ENCODE assay signal across 20 mouse cellular contexts in the genomic region with DNA sequence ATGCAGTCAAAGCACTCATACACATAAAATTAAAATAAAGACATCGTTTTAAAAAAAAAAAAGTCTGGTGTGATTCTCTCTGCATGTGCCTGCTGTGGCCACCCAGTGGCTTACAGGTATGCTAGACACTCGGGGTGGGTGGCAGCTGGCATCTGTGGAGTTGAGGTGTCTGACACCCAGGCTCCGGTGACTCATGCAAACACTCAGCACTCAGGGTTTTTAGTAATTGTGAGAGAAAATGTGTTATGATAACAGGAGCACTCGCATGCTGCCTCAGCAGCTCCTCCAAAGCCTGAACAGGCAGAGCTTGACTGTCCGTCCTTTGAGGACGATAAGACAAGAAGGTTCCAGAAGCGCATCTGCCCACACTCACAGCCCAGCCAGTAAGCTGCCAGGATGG.
DNase-seq lines count a peak whose midpoint lies in the region; TF ChIP-seq lines count a peak whose summit lies in the region.
"Had no signal": no experiment of that assay in that cellular context is flagged by ENCODE, and none has a peak within 500 bp of the region (broad histone marks: within the 10 kb centered on the region; RNA-seq: fewer than 3 reads in every experiment).

No protein-coding gene starts in this region.

- WGBS in olfactory bulb, adult 2 months = 65% methylated on average over 7 of the region's 7 CpGs

- TF ChIP-seq POLR2A in olfactory bulb, adult 2 months (IDR thresholded peaks at IDR 0.05; ENCODE audit: insufficient read depth, low read depth, low read length) = no peak

- no peak for TF ChIP-seq CTCF in olfactory bulb, adult 2 months (IDR thresholded peaks at IDR 0.05; ENCODE audit: insufficient read depth, low read depth, low read length)

- H3K27ac ChIP-seq in olfactory bulb, adult 2 months (ENCODE audit: insufficient read depth, low read depth, low read length) = peak overlapping the region; percentile 58; the same call in 1 of the 2 replicates
- H3K27ac ChIP-seq: embryonic facial prominence, embryonic 10.5 days; forebrain, embryonic 13.5 days; gastrocnemius, adult 2 months; heart, embryonic 13.5 days; hindbrain, embryonic 12.5 days; hindbrain, postnatal 0 days had no signal

- intact Hi-C loops in left cerebral cortex, postnatal 10 days (cut with DNase I) = no loop called here

- peaks cover 38% of the 10 kb centered on the region for H3K4me1 ChIP-seq in olfactory bulb, adult 2 months (ENCODE audit: control insufficient read depth, insufficient read depth, low read length)
- H3K4me1 ChIP-seq: heart, embryonic 13.5 days had no signal

- DNase-seq in left cerebral cortex, adult 18-20 months (ENCODE audit: low spot score in 2 of 2) = peak; percentile 15 to 24
- DNase-seq in left cerebral cortex, postnatal 10 days (ENCODE audit: extremely low spot score in 1 of 2, low spot score in 2 of 2) = no peak
- peak; percentile 81 for DNase-seq in brain, adult 2 months (ENCODE audit: low read depth, low spot score)
- peak; percentile 25 to 31 for DNase-seq in frontal cortex, postnatal 36 days (ENCODE audit: low spot score in 2 of 2)
- DNase-seq in heart, adult 11 months = no peak
- no peak for DNase-seq in testis, postnatal 10 days (ENCODE audit: low spot score)
- DNase-seq: adrenal gland, adult 2 months; adrenal gland, postnatal 25 days; cerebellum, adult 2 months; cerebellum, postnatal 10 days; forebrain, postnatal 0 days; gastrocnemius, adult 2 months; gastrocnemius, postnatal 25 days; heart, postnatal 4 days had no signal

- no peak overlapping the region for H3K4me3 ChIP-seq in olfactory bulb, adult 2 months (ENCODE audit: insufficient read depth, low read depth, low read length)
- H3K4me3 ChIP-seq: embryonic facial prominence, embryonic 10.5 days; forebrain, embryonic 13.5 days; gastrocnemius, adult 2 months; heart, embryonic 13.5 days; hindbrain, embryonic 12.5 days had no signal

Comparison
In these comparisons a context has a peak if more than half of its experiments do, and no peak if none do; other contexts are left out.
1. DNase-seq: peak in left cerebral cortex, adult 18-20 months (2 of 2), brain, adult 2 months (single experiment) and frontal cortex, postnatal 36 days (2 of 2); none in left cerebral cortex, postnatal 10 days (0 of 2), heart, adult 11 months (single experiment) and testis, postnatal 10 days (single experiment).